Mouse (Mus musculus): ENCODE results near the gene Zbtb7a. TPM values are rescaled to one million over a fixed set of nuclear protein-coding genes. Genes with fewer than 3 reads are reported as not detected.

Zbtb7a gene
- polyA plus RNA-seq (2014; fragmentation: Nextera tagmentation; extraction: Ambion mirVana): 22.4 and 25.0 TPM in 2 replicates

DNA sequence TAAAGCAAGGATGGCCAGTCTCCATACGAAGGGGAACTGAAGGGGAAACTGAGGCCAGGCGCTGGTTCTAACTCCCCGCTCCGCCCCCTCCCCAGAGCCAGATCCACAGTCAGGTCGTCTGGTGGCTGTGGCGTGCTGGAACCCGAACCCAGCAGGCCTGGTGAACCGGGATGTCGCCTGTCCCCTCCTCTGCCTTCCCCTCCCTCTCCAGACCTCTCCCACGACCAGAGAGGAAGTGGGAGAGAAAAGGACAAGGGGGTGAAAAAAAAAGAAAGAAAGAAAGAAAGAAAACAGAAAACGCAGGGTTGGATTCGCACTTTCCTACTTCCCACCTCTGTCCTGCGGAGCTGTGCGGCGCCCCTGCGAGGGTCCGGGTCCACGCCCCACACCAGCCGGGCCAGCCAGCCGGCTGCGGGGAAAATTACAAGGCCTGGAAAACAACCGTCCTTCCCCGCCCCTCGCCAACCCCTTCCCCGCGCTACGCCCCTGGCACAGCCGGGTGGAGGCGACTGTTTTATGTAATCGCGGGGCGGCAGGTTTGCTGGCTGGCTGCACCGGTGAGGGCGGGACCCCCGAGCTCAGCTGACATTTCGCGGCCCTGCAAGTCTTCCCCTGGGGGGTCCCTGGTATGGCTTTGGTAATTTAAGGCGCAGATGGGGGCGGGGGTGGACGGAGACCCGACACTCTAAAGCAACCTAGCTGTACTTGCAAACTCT, at the start of gene Zbtb7a:
Zbtb7a (plus strand) TSS at position 255 of the 716 bp plus-strand sequence.
- Histone ChIP-seq H3K4me1 (ENCODE audit: insufficient read depth) (peaks cover 16% of the 10 kb centered on the region; the same call in 1 of the 2 replicates), H3K36me3 (ENCODE audit: insufficient read depth) (no peaks in the 10 kb centered on the region), H3K9me3 (ENCODE audit: low read depth, low read length) (no peaks in the 10 kb centered on the region), H3K4me3 (ENCODE audit: low read depth, low read length) (peak within 1 kb of the TSS; percentile 94), H3K9ac (peak within 1 kb of the TSS; percentile 97), H3K27ac (ENCODE audit: low read depth) (peak within 1 kb of the TSS; percentile 99), H3K27me3 (ENCODE audit: insufficient read depth, low read length) (peaks cover 27% of the 10 kb centered on the region), H3K4me2 (peak within 1 kb of the TSS; percentile 99)
- WGBS: 2% methylated on average over 41 of the region's 41 CpGs
- TF ChIP-seq CTCF (IDR thresholded peaks at IDR 0.05; ENCODE audit: low read depth): no peak
- ATAC-seq (ENCODE audit: insufficient read depth) (no peak), DNase-seq (no peak)

GRCm38 (mm10) chr10:81087021-81087420, 48.0 kb upstream of the Zbtb7a start:
- DNase-seq: peak; percentile 44
- Histone ChIP-seq H3K9me3 (ENCODE audit: low read depth, low read length) (no peaks in the 10 kb centered on the region), H3K36me3 (ENCODE audit: insufficient read depth) (peaks cover 11% of the 10 kb centered on the region; the same call in 1 of the 2 replicates), H3K4me1 (ENCODE audit: insufficient read depth) (no peaks in the 10 kb centered on the region), H3K9ac (no peak overlapping the region), H3K4me2 (no peak overlapping the region), H3K4me3 (ENCODE audit: low read depth, low read length) (no peak overlapping the region), H3K27me3 (ENCODE audit: insufficient read depth, low read length) (no peaks in the 10 kb centered on the region), H3K27ac (ENCODE audit: low read depth) (no peak overlapping the region)
- peak; percentile 53 for TF ChIP-seq CTCF (IDR thresholded peaks at IDR 0.05; ENCODE audit: low read depth)
- 54% methylated on average over 2 of the region's 2 CpGs for WGBS
- ATAC-seq (ENCODE audit: insufficient read depth): no peak

DNA sequence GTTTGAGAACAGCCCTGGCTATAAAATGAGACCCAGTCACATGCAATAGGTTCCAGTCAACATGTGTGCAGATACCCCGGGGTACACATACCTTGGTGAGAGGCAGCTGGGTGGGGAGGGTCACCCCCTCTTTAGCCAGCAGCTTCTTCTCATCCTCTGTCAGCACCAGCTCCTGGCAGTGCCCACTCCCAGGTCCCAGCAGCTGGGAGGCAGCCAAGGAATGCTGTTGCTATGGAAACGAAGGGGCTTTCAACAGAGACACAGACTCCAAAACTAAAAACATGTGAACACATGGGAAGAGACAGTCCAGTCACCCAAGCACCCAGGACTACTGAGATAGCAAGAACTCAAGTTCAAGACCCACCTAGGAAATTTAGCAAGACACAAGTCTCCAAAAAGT, 45.8 kb upstream of the Zbtb7a start:
- no peaks in the 10 kb centered on the region; the same call in 1 of the 2 replicates for H3K4me1 ChIP-seq (ENCODE audit: insufficient read depth)
- ATAC-seq (ENCODE audit: insufficient read depth) (0 out of 2 replicates have a peak, but pooled peaks have one; percentile 12), DNase-seq (peak; percentile 76)
- no peak for TF ChIP-seq CTCF (IDR thresholded peaks at IDR 0.05; ENCODE audit: low read depth)
- 39% methylated on average over 2 of the region's 2 CpGs for WGBS
- 0 out of 2 replicates have a peak, but pooled peaks cover 4% of the 10 kb centered on the region for H3K27me3 ChIP-seq (ENCODE audit: insufficient read depth, low read length)
- no peak overlapping the region for H3K9ac ChIP-seq
- no peak overlapping the region for H3K4me3 ChIP-seq (ENCODE audit: low read depth, low read length)
- no peaks in the 10 kb centered on the region for H3K9me3 ChIP-seq (ENCODE audit: low read depth, low read length)
- H3K36me3 ChIP-seq (ENCODE audit: insufficient read depth): no peaks in the 10 kb centered on the region
- no peak overlapping the region for H3K4me2 ChIP-seq
- no peak overlapping the region for H3K27ac ChIP-seq (ENCODE audit: low read depth)

DNA sequence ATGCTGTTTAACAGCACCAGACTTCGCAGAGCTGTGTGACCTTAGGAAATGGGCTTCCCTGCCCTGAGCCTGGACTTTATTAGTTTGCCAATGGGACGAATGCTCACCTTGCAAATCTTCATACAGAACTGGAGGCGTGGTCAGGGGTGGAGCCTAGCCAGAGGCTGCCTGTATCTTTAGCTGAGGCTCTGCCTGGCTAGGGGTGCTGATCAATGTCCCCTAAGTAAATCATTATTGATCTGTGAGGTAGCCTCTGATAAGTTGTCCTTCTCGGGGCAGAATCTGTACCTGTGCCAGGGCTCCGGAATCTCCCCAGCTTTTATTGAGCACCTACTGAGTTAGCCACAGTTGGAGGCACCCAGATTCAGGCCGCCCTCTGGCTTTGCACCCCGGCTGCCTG, 44.4 kb upstream of the Zbtb7a start:
- H3K27me3 ChIP-seq (ENCODE audit: insufficient read depth, low read length): 0 out of 2 replicates have a peak, but pooled peaks cover 4% of the 10 kb centered on the region
- no peak for ATAC-seq (ENCODE audit: insufficient read depth)
- H3K27ac ChIP-seq (ENCODE audit: low read depth): no peak overlapping the region
- no peak for TF ChIP-seq CTCF (IDR thresholded peaks at IDR 0.05; ENCODE audit: low read depth)
- H3K9me3 ChIP-seq (ENCODE audit: low read depth, low read length): no peaks in the 10 kb centered on the region
- no peak overlapping the region for H3K4me3 ChIP-seq (ENCODE audit: low read depth, low read length)
- no peaks in the 10 kb centered on the region; the same call in 1 of the 2 replicates for H3K4me1 ChIP-seq (ENCODE audit: insufficient read depth)
- no peak overlapping the region for H3K4me2 ChIP-seq
- WGBS: 63% methylated on average over 7 of the region's 7 CpGs
- no peak overlapping the region for H3K9ac ChIP-seq
- H3K36me3 ChIP-seq (ENCODE audit: insufficient read depth): no peaks in the 10 kb centered on the region
- DNase-seq: no peak

GRCm38 (mm10) chr10:81092465-81093250, 42.4 kb upstream of the Zbtb7a start:
- WGBS: 44% methylated on average over 22 of the region's 22 CpGs
- H3K27ac ChIP-seq (ENCODE audit: low read depth): no peak overlapping the region
- ATAC-seq (ENCODE audit: insufficient read depth) (peak; percentile 36; the same call in 1 of the 2 replicates), DNase-seq (peak; percentile 32)
- no peaks in the 10 kb centered on the region for H3K36me3 ChIP-seq (ENCODE audit: insufficient read depth)
- no peaks in the 10 kb centered on the region for H3K9me3 ChIP-seq (ENCODE audit: low read depth, low read length)
- H3K4me2 ChIP-seq: no peak overlapping the region
- no peak overlapping the region for H3K9ac ChIP-seq
- TF ChIP-seq CTCF (IDR thresholded peaks at IDR 0.05; ENCODE audit: low read depth): no peak
- 0 out of 2 replicates have a peak, but pooled peaks cover 4% of the 10 kb centered on the region for H3K27me3 ChIP-seq (ENCODE audit: insufficient read depth, low read length)
- no peaks in the 10 kb centered on the region; the same call in 1 of the 2 replicates for H3K4me1 ChIP-seq (ENCODE audit: insufficient read depth)
- H3K4me3 ChIP-seq (ENCODE audit: low read depth, low read length): no peak overlapping the region

- H3K4me3 ChIP-seq (ENCODE audit: low read depth, low read length): no peak overlapping the region
- no peaks in the 10 kb centered on the region for H3K36me3 ChIP-seq (ENCODE audit: insufficient read depth)
- 0 out of 2 replicates have a peak, but pooled peaks cover 4% of the 10 kb centered on the region for H3K27me3 ChIP-seq (ENCODE audit: insufficient read depth, low read length)
- H3K27ac ChIP-seq (ENCODE audit: low read depth): no peak overlapping the region
- H3K9ac ChIP-seq: no peak overlapping the region
- DNase-seq (no peak), ATAC-seq (ENCODE audit: insufficient read depth) (no peak)
- no peaks in the 10 kb centered on the region for H3K9me3 ChIP-seq (ENCODE audit: low read depth, low read length)
- no peaks in the 10 kb centered on the region; the same call in 1 of the 2 replicates for H3K4me1 ChIP-seq (ENCODE audit: insufficient read depth)
- no peak for TF ChIP-seq CTCF (IDR thresholded peaks at IDR 0.05; ENCODE audit: low read depth)
- 60% methylated on average over 9 of the region's 9 CpGs for WGBS
- H3K4me2 ChIP-seq: no peak overlapping the region
Observed at GRCm38 (mm10) chr10:81094931-81095678, 39.9 kb upstream of the Zbtb7a start.
